Mouse (Mus musculus) adrenal gland, postnatal 10 days (tissue): ENCODE data around the gene Sh3bgrl2. TPM values are rescaled to one million over a fixed set of nuclear protein-coding genes. Genes with fewer than 3 reads are reported as not detected.

Experiments
- DNase-seq: peaks from one replicate; pipeline ENCODE4 v3.0.0; 2021; ENCODE audit warnings: mixed read lengths
- total RNA-seq, 2 experiments: library from RNA; stranded (reverse); gene quantifications; 2 replicates each; pipeline ENCODE4 v1.2.3; 2021

Sh3bgrl2 gene
- total RNA-seq, 2 experiments from 2014 or later, result 18.4 to 22.7 TPM

- DNase-seq, result no peak
These were observed 41.7 kb downstream of the Sh3bgrl2 start for GRCm38 (mm10) chr9:83589680-83590467.

GRCm38 (mm10) chr9:83591848-83592456, 43.8 kb downstream of the Sh3bgrl2 start:
- no peak for DNase-seq

GRCm38 (mm10) chr9:83593811-83594210, 45.7 kb downstream of the Sh3bgrl2 start:
- DNase-seq, result peak; percentile 49

GRCm38 (mm10) chr9:83596132-83596531, 48.0 kb downstream of the Sh3bgrl2 start:
- no peak for DNase-seq

GRCm38 (mm10) chr9:83596646-83597481, 48.7 kb downstream of the Sh3bgrl2 start:
- DNase-seq, result no peak

GRCm38 (mm10) chr9:83598047-83598446, 49.9 kb downstream of the Sh3bgrl2 start:
- DNase-seq, result no peak

- DNase-seq, result no peak
These were observed 51.4 kb downstream of the Sh3bgrl2 start for GRCm38 (mm10) chr9:83599505-83599904.

- no peak for DNase-seq
These were observed 52.3 kb downstream of the Sh3bgrl2 start for GRCm38 (mm10) chr9:83600286-83601048.

GRCm38 (mm10) chr9:83602176-83602770, 54.1 kb downstream of the Sh3bgrl2 start:
- no peak for DNase-seq

GRCm38 (mm10) chr9:83603159-83603558, 55.0 kb downstream of the Sh3bgrl2 start:
- no peak for DNase-seq

GRCm38 (mm10) chr9:83605886-83606640, 57.9 kb downstream of the Sh3bgrl2 start:
- no peak for DNase-seq

- DNase-seq, result no peak
These were observed 60.0 kb downstream of the Sh3bgrl2 start for GRCm38 (mm10) chr9:83608135-83608534.

GRCm38 (mm10) chr9:83609422-83610297, 61.5 kb downstream of the Sh3bgrl2 start:
- peak; percentile 88 for DNase-seq

GRCm38 (mm10) chr9:83615912-83616585, 67.9 kb downstream of the Sh3bgrl2 start:
- DNase-seq, result no peak

- DNase-seq, result no peak
These were observed 68.5 kb downstream of the Sh3bgrl2 start for GRCm38 (mm10) chr9:83616586-83617081.

- DNase-seq, result no peak
These were observed 75.3 kb downstream of the Sh3bgrl2 start for GRCm38 (mm10) chr9:83623455-83623854.

GRCm38 (mm10) chr9:83624193-83624592, 76.1 kb downstream of the Sh3bgrl2 start:
- no peak for DNase-seq

GRCm38 (mm10) chr9:83625085-83625484, 77.0 kb downstream of the Sh3bgrl2 start:
- DNase-seq, result no peak
